Comparison of ENCODE assay signal across 23 mouse cellular contexts in the genomic region with DNA sequence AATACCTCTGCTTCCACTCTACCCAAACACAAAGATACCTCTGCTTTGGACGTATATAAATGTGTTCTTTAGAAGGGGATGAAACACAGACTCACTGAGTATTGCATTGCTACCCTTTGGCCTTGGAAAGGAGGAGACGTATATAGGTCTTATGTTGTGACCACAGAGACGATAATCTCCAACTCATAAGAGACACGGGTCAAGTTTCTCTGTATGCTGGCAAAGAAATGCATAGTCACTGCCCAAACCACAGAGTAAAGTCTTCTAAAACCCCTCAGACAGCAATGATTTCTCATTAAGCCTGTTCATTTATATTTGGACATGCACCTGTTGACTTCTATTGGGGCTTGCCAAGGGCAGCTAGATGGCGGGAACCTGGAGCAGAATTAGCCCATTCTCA. TPM values are rescaled to one million over a fixed set of nuclear protein-coding genes. Genes with fewer than 3 reads are reported as not detected.
"Had no signal": no experiment of that assay in that cellular context is flagged by ENCODE, and none has a peak within 500 bp of the region (broad histone marks: within the 10 kb centered on the region; RNA-seq: fewer than 3 reads in every experiment).

No protein-coding gene starts in this region.

- H3K27ac ChIP-seq: liver, embryonic 13.5 days; midbrain, embryonic 10.5 days; midbrain, embryonic 13.5 days; stomach, postnatal 0 days had no signal

- H3K36me3 ChIP-seq: liver, embryonic 13.5 days; midbrain, embryonic 10.5 days; midbrain, embryonic 13.5 days had no signal

- H3K9ac ChIP-seq: liver, embryonic 13.5 days; midbrain, embryonic 13.5 days had no signal

- H3K27me3 ChIP-seq: liver, embryonic 13.5 days; midbrain, embryonic 13.5 days had no signal

- DNase-seq: kidney, adult 18-20 months; kidney, adult 9 months; kidney, postnatal 14 days; kidney, postnatal 4 days; left cerebral cortex, postnatal 4 days; liver, embryonic 13.5 days; lung, adult 2 months; lung, postnatal 14 days; lung, postnatal 4 days; right cerebral cortex, postnatal 4 days; thymus, adult 2 months; thymus, postnatal 25 days had no signal

- H3K4me2 ChIP-seq: liver, embryonic 13.5 days; midbrain, embryonic 13.5 days had no signal

- H3K4me3 ChIP-seq: liver, embryonic 13.5 days; midbrain, embryonic 10.5 days; midbrain, embryonic 13.5 days had no signal

- ATAC-seq: midbrain, embryonic 13.5 days; midbrain, embryonic 16.5 days had no signal

- H3K4me1 ChIP-seq: liver, embryonic 13.5 days; midbrain, embryonic 10.5 days; midbrain, embryonic 13.5 days had no signal

- H3K9me3 ChIP-seq: liver, embryonic 13.5 days; midbrain, embryonic 10.5 days; midbrain, embryonic 13.5 days had no signal

RNA-seq across cellular contexts. Expression of a gene that starts 17.6 kb away (rescaled TPM):
- total RNA-seq: layer of hippocampus, adult 18-20 months; liver, adult 2 months; megakaryocyte, adult 5-6 weeks; monocyte, adult 5-6 weeks had no signal
- polyA plus RNA-seq: liver, adult 2 months; liver, embryonic 13.5 days; liver, embryonic 16.5 days; lung, embryonic 16.5 days; stomach, embryonic 14.5 days; stomach, postnatal 0 days; thymus, adult 2 months had no signal
